Mouse (Mus musculus) embryonic facial prominence, embryonic 11.5 days (tissue): ENCODE measurements around the gene Hnrnpa0. TPM values are rescaled to one million over a fixed set of nuclear protein-coding genes. Genes with fewer than 3 reads are reported as not detected.

ENCODE experiments used
- ATAC-seq: fragments of 200-750 bp; cut with Nextera tagmentation; replicated peaks from 2 replicates; pipeline ENCODE4 v1.8.0; 2017; ENCODE audit warnings: low read depth; ENCODE audit not compliant: insufficient number of reproducible peaks, low FRiP score, low TSS enrichment
- DNase-seq: peaks from one replicate; pipeline ENCODE4 v3.0.0-alpha.2; 2015; ENCODE audit warnings: low spot score
- H3K27ac ChIP-seq: fragments of 300-500 bp; sonication (generic); replicated peaks from 2 replicates; pipeline ENCODE4 v1.5.1; 2014; ENCODE audit warnings: mild to moderate bottlenecking, low read depth, low read length, control low read depth
- H3K27me3 ChIP-seq: fragments of 300-500 bp; sonication (generic); 2 replicates; pipeline ENCODE4 v1.6.1; 2014; ENCODE audit warnings: mild to moderate bottlenecking, low read length, moderate library complexity, mixed read lengths; ENCODE audit not compliant: control insufficient read depth, insufficient read depth
- H3K36me3 ChIP-seq: fragments of 300-500 bp; sonication (generic); replicated peaks from 2 replicates; pipeline ENCODE4 v1.6.1; 2014; ENCODE audit warnings: low read depth, mild to moderate bottlenecking, low read length, moderate library complexity, mixed read lengths; ENCODE audit not compliant: control insufficient read depth, insufficient read depth
- H3K4me1 ChIP-seq: fragments of 300-500 bp; sonication (generic); 2 replicates; pipeline ENCODE4 v1.6.1; 2014; ENCODE audit warnings: low read length, mixed read lengths; ENCODE audit not compliant: control insufficient read depth, insufficient read depth
- H3K4me2 ChIP-seq: fragments of 300-500 bp; sonication (generic); 2 replicates; pipeline ENCODE4 v1.6.1; 2014; ENCODE audit warnings: low read depth, mild to moderate bottlenecking, control low read depth, low read length, moderate library complexity
- H3K4me3 ChIP-seq: fragments of 300-500 bp; sonication (generic); 2 replicates; pipeline ENCODE4 v1.5.1; 2014; ENCODE audit warnings: low read depth, low read length, control low read depth
- H3K9ac ChIP-seq: fragments of 300-500 bp; sonication (generic); replicated peaks from 2 replicates; pipeline ENCODE4 v1.6.1; 2014; ENCODE audit warnings: mild to moderate bottlenecking, control low read depth, low read length
- H3K9me3 ChIP-seq: fragments of 300-500 bp; sonication (generic); replicated peaks from 2 replicates; pipeline ENCODE4 v1.6.1; 2016; ENCODE audit warnings: mild to moderate bottlenecking, low read length, inconsistent platforms, mixed read lengths; ENCODE audit not compliant: control insufficient read depth
- WGBS: fragments of 180-500 bp; shearing (Covaris S2); extraction: QIAGEN DNeasy Blood & Tissue Kit; methylation state at CpG from one replicate; pipeline ENCODE4 v1.1.7; 2014; 5-methylcytosine and 5-hydroxymethylcytosine counted together
- polyA plus RNA-seq: library from polyadenylated mRNA; unstranded; fragments of >200 nt; fragmentation: Nextera tagmentation; extraction: Ambion mirVana; gene quantifications from 2 replicates; pipeline ENCODE4 v1.2.1, GENCODE M21; 2014

Gene Hnrnpa0
- polyA plus RNA-seq, 1 experiment from 2014 or later: 61.2 TPM

GRCm38 (mm10) chr13:58113061-58113900, 15.1 kb downstream of the Hnrnpa0 start, which contains the start of gene Klhl3:
TSS of gene Klhl3 (minus strand) at chr13:58113592.
- ATAC-seq: peak; percentile 83
- WGBS: 1% methylated on average over 35 of the region's 35 CpGs

GRCm38 (mm10) chr13:58112601-58113041, 15.7 kb downstream of the Hnrnpa0 start:
- Histone ChIP-seq H3K27me3 (no peaks in the 10 kb centered on the region), H3K4me3 (peak overlapping the region; percentile 45), H3K9ac (peak overlapping the region; percentile 61), H3K27ac (no peak overlapping the region), H3K9me3 (no peaks in the 10 kb centered on the region), H3K4me2 (peak overlapping the region; percentile 72), H3K4me1 (no peaks in the 10 kb centered on the region; the same call in 1 of the 2 replicates), H3K36me3 (no peaks in the 10 kb centered on the region)
- ATAC-seq (no peak), DNase-seq (peak; percentile 41)
- 18% methylated on average over 11 of the region's 11 CpGs for WGBS

More at GRCm38 (mm10) chr13:58113061-58113900, 15.1 kb downstream of the Hnrnpa0 start, which contains the start of gene Klhl3:
- peak; percentile 78 for DNase-seq
- Histone ChIP-seq H3K27me3 (no peaks in the 10 kb centered on the region), H3K9ac (peak within 1 kb of the TSS; percentile 61), H3K9me3 (no peaks in the 10 kb centered on the region), H3K4me1 (no peaks in the 10 kb centered on the region; the same call in 1 of the 2 replicates), H3K36me3 (no peaks in the 10 kb centered on the region), H3K27ac (0 out of 2 replicates have a peak within 1 kb of the TSS, but pooled peaks have one; percentile 23), H3K4me2 (peak within 1 kb of the TSS; percentile 72), H3K4me3 (peak within 1 kb of the TSS; percentile 45)

- Histone ChIP-seq H3K9ac (peak overlapping the region; percentile 61; the same call in 1 of the 2 replicates), H3K4me1 (no peaks in the 10 kb centered on the region; the same call in 1 of the 2 replicates), H3K4me3 (peak overlapping the region; percentile 45; the same call in 1 of the 2 replicates), H3K4me2 (peak overlapping the region; percentile 72), H3K27me3 (no peaks in the 10 kb centered on the region), H3K27ac (no peak overlapping the region), H3K36me3 (no peaks in the 10 kb centered on the region), H3K9me3 (no peaks in the 10 kb centered on the region)
- ATAC-seq (no peak), DNase-seq (no peak)
- 71% methylated on average over 10 of the region's 10 CpGs for WGBS
Observed at GRCm38 (mm10) chr13:58112191-58112590, 16.2 kb downstream of the Hnrnpa0 start.

- Histone ChIP-seq H3K27ac (no peak overlapping the region), H3K9ac (no peak overlapping the region), H3K9me3 (no peaks in the 10 kb centered on the region), H3K27me3 (no peaks in the 10 kb centered on the region), H3K4me3 (no peak overlapping the region), H3K36me3 (no peaks in the 10 kb centered on the region), H3K4me2 (no peak overlapping the region), H3K4me1 (no peaks in the 10 kb centered on the region; the same call in 1 of the 2 replicates)
- DNase-seq (no peak), ATAC-seq (no peak)
- 93% methylated on average over 6 of the region's 6 CpGs for WGBS
Observed at GRCm38 (mm10) chr13:58111306-58111705, 17.1 kb downstream of the Hnrnpa0 start.

GRCm38 (mm10) chr13:58090643-58091042, 37.7 kb downstream of the Hnrnpa0 start:
- ATAC-seq: no peak
- H3K9me3 ChIP-seq: no peaks in the 10 kb centered on the region
- no peak overlapping the region for H3K4me3 ChIP-seq
- DNase-seq: peak; percentile 35
- no peak overlapping the region for H3K9ac ChIP-seq
- 39% methylated on average over 8 of the region's 8 CpGs for WGBS
- H3K27me3 ChIP-seq: no peaks in the 10 kb centered on the region
- no peaks in the 10 kb centered on the region for H3K4me1 ChIP-seq
- no peak overlapping the region for H3K27ac ChIP-seq
- H3K36me3 ChIP-seq: no peaks in the 10 kb centered on the region
- H3K4me2 ChIP-seq: no peak overlapping the region

GRCm38 (mm10) chr13:58084396-58084795, 44.0 kb downstream of the Hnrnpa0 start:
- H3K27ac ChIP-seq: no peak overlapping the region
- no peaks in the 10 kb centered on the region for H3K36me3 ChIP-seq
- no peak for DNase-seq
- no peaks in the 10 kb centered on the region for H3K9me3 ChIP-seq
- WGBS: 93% methylated on average over 5 of the region's 5 CpGs
- no peak for ATAC-seq
- no peak overlapping the region for H3K9ac ChIP-seq
- no peaks in the 10 kb centered on the region for H3K4me1 ChIP-seq
- H3K27me3 ChIP-seq: no peaks in the 10 kb centered on the region
- no peak overlapping the region for H3K4me2 ChIP-seq
- H3K4me3 ChIP-seq: no peak overlapping the region

- Histone ChIP-seq H3K36me3 (no peaks in the 10 kb centered on the region), H3K4me3 (no peak overlapping the region), H3K9me3 (no peaks in the 10 kb centered on the region), H3K9ac (no peak overlapping the region), H3K27me3 (no peaks in the 10 kb centered on the region), H3K27ac (no peak overlapping the region), H3K4me1 (no peaks in the 10 kb centered on the region), H3K4me2 (no peak overlapping the region)
- WGBS: 81% methylated on average over 11 of the region's 11 CpGs
- ATAC-seq (no peak), DNase-seq (no peak)
Observed at GRCm38 (mm10) chr13:58083521-58083920, 44.8 kb downstream of the Hnrnpa0 start.

GRCm38 (mm10) chr13:58083048-58083447, 45.3 kb downstream of the Hnrnpa0 start:
- H3K27ac ChIP-seq: no peak overlapping the region
- no peak overlapping the region for H3K4me2 ChIP-seq
- H3K27me3 ChIP-seq: no peaks in the 10 kb centered on the region
- no peaks in the 10 kb centered on the region for H3K4me1 ChIP-seq
- no peaks in the 10 kb centered on the region for H3K9me3 ChIP-seq
- 61% methylated on average over 5 of the region's 5 CpGs for WGBS
- no peak for DNase-seq
- ATAC-seq: no peak
- no peak overlapping the region for H3K4me3 ChIP-seq
- H3K36me3 ChIP-seq: no peaks in the 10 kb centered on the region
- H3K9ac ChIP-seq: no peak overlapping the region
